Mouse (Mus musculus): ENCODE results near the gene G430095P16Rik.

The G430095P16Rik gene

GRCm38 (mm10) chr8:84724683-84725082, 1.9 kb downstream of the G430095P16Rik start:
- no peak for DNase-seq

GRCm38 (mm10) chr8:84725246-84725940, 2.6 kb downstream of the G430095P16Rik start:
- DNase-seq = no peak

DNA sequence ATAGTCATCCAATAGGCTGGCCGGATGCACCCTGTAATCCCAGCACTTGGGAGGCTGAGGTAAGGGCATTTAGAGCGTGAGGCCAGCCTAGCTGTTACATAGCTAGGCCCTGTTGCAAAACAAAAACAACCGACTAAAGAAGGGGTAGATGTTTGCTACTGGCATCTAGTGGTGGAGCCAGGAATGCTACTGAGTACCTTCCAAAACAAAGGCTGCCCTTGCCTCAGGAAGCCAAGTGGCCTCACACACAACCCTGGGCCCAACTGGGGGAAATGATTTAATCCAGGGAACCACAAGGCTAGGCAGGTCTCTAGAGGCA, 3.1 kb downstream of the G430095P16Rik start:
- DNase-seq = peak in 1 of 2 experiments; percentile 54

DNA sequence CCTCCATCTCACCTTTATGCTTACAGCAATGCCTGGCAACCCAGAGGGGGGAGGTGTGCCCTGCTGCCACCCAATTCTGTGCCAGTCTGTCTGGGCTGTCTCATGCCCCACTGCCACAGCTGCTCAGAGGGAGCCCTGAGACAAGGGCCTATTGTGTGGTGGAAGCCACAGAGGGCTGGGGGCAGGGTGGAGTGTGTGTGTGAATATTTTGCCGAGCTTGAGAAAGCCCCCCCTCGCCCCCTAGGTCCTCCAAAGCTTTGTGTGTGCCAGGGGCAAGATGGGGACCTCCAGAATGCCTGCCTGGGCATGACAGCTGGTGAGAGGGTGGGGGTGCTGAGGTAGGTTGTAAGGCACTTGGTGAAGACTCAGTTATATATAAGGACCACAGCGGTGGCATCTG, 5.7 kb downstream of the G430095P16Rik start:
- no peak for DNase-seq

GRCm38 (mm10) chr8:84729921-84730362, 7.1 kb downstream of the G430095P16Rik start:
- DNase-seq = peak; percentile 70 to 73

DNA sequence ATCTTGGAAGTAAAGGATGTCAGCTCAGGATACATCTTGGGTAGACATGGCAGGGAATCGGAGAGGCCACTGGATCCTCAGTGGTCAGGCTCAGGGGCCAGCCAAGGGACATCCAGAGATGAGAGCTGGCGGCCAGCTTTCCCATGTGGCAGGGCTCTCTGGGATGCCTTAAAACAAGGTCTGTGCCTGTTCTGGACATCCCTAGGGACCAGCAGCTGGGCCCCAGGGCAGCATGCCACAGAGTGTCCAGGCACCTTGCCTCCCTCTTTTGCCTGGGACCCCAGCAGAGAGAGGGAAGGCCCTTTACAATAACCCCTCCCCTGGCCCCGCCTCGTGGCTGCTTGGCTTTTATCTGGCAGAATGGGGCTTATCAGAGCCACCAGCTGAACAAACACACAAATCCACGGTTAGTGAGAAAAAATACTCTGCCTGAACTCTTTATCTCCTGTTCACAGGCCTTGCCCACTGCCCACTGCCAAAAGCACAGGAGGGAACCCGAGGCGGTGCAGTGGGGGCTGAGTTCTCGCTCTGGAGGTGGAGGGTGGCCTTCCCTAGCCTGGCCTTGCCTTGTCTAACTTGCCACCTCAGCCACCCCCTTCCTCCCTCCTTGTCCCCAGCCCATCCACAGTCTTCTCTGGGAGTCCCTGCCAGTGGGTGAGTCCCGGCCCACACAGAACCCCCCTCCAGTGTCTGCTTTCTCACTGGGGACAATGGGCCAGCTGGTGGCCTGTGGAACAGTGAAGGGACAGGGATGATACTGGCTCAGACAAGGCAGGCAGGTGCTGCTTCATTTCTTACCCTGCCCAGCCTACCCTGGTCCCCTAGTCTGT, 7.9 kb downstream of the G430095P16Rik start:
- peak in 1 of 2 experiments; percentile 41 for DNase-seq

DNA sequence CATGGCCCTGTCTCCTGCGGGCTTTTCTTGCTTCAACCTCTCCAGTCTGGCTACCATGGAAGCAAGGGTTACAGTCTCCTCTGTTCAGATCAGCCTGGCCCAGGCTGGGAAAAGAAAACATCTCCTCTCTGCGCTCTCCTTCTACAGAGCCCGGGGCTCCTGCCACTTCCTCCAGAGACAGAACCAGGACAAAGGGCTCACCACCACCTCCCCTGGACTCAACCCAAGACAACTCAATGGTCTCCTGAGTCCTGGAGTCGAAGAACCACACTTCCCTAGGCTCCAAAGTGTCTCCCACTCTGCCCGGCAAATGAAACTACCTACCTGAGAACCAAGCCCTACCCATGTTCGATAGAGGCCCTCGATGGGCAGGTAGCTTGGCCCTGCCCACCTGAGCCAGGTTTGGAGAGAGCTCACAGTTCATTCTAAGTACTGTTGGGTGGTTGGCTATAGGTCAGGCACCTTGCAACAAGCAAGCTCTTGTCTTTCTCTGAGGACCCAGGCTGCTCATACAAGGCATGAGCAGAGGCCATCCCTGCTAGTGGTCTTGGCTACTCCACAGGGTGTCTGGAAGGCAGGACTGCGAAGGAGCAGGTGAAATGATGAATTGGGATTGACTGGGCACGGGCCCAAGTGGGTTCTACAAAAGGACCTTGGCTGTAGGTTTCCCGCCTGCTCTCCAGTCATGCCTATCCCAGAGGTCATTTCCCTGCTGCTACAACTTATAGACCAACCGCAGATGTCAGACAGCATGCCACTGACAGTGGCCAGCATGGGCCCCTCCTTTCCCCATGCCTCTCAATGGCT, 8.8 kb downstream of the G430095P16Rik start:
- DNase-seq = peak in 1 of 2 experiments; percentile 45

DNA sequence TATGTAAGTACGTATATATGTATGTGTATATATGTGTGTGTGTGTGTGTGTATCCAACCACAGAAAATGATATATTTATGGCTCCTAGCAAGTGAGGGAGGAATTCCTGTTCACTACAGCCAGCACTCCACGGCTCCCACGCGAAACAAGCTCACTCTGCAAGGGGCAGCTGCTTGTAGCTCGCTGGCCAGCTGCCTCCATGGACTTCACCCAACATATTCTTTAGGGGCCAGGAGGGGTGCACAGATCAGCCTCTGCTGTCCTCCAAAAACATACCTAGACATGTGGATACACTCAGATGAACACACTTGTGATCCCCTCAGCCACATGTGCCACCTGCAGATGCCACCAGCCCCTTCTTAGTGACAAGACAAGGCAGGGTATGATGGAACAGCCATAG, 9.7 kb downstream of the G430095P16Rik start:
- DNase-seq = no peak

- DNase-seq = no peak
These were observed 10.2 kb downstream of the G430095P16Rik start for GRCm38 (mm10) chr8:84732996-84733395.

- no peak for DNase-seq
These were observed 11.2 kb downstream of the G430095P16Rik start for GRCm38 (mm10) chr8:84733959-84734358.

- DNase-seq = no peak
These were observed 11.9 kb downstream of the G430095P16Rik start for GRCm38 (mm10) chr8:84734680-84735079.

DNA sequence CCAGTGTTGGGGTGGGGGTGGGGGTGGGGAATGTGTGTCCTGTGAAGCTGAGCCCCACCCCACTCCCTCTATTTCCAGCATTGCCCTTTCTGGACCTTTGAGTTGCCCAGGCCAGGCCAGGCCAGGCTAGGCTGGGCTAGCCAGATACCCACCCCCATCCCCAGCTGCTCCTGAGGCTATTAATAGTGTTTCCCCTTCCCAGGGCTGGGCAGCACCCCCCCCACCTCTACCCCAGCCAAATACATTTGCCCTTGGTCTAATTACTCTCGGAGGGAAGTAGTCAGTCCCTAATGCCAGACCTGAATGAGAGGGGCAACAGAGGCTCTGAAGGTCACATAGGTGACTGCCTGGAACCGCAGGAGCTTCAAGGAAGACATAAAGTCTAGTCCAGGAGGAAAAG, 12.8 kb downstream of the G430095P16Rik start:
- no peak for DNase-seq

GRCm38 (mm10) chr8:84736521-84736920, 13.7 kb downstream of the G430095P16Rik start:
- DNase-seq = no peak

GRCm38 (mm10) chr8:84737608-84738007, 14.8 kb downstream of the G430095P16Rik start:
- DNase-seq = peak; percentile 83 to 86

DNA sequence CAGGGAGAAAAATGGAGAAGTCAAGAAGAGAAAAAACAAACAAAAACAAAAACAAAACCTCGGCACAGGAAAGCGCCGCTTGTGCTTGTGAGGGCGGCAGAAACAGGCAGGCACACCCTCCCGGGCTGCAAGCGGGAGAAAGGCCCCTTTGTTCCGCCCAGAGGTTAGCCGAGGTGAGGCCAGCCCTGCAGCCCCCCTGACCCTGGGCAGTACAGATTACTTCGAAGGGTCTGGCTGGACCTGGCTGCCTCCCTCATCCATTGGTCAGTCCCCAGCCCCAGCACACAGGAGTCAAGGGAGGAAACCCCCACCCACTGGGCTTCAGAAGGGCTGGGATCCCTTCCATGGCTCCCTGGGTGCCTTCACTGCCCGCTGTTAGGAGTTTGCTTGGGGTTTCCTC, 15.5 kb downstream of the G430095P16Rik start:
- DNase-seq = no peak

DNA sequence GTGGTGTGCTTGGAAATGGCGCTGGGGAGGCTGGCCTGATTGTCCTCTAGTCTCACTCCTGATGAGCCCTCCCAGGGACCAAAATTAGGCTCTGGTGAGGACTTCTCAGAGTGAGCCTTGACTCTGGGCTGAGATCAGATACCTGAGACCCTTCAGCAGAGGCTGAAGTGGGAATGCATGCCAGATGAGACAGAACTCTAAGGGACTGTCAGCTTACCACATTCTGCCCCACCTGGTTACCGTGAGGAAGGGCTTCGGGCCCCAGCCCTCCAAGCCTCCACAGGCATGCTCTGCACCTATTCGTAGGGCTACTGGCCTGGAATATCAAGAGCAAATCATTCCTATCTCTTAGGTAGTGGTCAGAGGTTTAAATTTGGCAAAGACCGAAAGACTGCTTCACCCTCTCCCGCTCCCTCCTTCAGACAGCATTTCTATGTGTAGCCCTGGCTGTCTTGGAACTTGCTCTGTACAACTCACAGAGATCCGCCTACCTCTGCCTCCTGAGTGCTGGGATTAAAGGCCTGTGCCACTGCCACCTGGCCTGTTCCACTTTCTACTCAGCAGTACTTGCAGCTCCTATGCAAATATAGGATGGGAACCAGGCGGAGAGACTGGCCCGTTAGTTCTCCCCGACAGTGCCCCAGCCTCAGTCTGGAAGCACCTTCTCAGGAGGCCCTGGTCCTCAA, 16.1 kb downstream of the G430095P16Rik start:
- DNase-seq = peak in 1 of 2 experiments; percentile 46

- no peak for DNase-seq
These were observed 16.6 kb downstream of the G430095P16Rik start for GRCm38 (mm10) chr8:84739401-84739742.

DNA sequence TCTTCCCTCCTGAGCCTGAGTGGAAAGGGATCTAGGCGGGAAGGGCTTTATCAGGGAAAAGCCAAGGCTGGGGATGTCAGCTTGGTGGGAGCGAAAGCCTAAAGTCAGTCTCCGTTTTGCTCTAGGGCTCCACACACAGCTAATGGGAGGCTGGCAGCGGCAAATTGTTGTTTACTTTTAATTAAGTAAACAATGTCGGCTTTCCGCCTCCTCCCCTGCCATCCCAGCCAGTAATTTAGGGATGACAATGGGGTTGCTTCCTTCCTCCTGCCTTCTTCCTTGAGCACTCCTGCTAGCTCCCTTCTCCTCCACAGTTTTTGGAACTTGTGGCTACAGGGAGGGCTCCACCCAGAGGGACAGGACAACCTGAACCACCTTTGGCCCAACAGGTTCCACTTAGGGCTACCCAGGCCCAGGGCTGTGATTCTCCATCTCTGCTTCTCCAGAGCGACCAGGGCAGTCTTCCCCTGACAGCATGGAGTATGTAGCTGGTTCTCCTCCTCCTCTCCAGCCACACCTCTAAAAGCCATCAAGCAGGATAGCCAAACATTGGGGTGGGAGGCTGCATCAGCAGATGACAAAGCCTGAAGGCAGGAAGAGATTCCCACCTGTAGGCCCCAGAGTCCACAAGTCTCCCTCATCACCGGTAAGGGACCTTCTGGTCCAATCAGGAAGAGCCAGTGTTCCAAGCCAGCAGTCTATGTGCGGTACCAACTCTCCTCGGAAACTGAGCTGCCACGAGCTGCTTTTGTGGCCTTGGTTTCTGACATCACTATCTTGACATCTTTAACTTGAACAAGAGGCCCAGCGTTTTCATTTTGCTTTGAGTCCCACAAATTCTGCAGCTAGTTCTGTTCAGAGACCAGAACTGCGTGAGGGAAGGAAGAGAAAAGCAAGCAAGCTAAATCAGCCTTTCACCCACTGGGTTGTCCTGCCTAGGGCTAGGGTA, 18.4 kb downstream of the G430095P16Rik start:
- no peak for DNase-seq

DNA sequence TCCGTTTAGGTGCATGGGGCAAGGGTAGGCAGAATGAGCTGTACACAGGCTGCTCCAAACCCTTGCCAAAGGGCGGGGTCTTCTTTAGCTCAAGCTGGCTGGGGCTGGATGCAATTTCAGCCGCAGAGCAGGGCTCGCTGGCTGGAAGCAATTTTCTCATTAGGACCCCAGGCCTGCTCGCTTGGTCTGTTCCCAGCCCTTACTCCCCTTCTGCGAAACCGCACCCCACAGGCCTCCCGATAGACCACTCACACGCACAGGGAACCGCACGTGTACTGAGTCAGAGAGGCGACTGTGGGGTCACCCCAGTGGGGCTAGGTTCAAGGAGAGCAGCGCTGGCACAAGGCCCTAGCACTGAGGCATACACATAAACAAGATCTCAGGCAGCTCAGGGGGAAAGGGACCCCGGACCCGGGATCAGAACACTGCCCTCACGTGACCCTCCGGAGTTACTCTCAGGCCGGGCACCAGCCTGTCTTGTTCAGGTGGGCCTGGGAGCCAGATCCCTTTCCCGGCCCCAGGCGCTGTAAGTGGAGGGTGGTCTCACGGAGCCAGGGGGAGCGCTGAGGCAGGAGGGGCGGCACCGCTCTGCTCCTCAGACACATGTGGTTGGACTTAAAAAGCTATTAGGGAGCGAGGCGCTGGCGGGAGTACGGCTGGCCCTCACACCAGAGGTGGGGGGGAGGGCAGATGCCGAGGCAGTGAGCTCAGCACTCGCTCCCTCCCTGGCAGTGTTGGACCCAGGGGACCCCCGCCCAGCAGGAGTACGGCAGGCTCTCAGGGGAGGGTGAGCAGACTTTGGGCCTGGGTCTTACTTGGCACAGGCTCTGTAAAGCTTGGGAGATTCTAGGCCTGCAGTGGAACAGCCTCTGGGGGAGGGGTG, 19.6 kb downstream of the G430095P16Rik start:
- no peak for DNase-seq

DNA sequence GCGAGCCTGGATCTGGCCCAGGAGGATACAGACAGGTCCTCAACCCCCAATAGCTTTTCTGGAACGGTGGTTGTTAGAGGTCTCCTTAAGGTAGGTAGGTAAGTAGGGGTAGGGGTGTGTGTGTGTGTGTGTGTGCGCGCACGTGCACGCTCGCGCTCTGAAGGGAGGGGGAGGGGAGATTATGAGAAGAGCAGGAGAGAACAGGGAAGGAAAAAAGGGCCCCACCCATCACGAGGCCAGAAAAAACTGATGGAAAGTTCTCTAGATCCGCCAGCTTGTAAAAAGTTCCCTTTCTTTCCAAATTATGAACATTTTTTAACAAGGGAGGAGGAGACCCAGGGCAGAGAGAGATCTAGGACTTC, 20.2 kb downstream of the G430095P16Rik start:
- DNase-seq = no peak

Measured in cerebellum, postnatal 36 days (tissue).